Mouse (Mus musculus) ES-Bruce4 (cell line): ENCODE results near the gene Sprr2i. TPM values are rescaled to one million over a fixed set of nuclear protein-coding genes. Genes with fewer than 3 reads are reported as not detected.

Experiments used
- H3K27ac ChIP-seq: 2 replicates; pipeline ENCODE4 v1.5.1; 2012; ENCODE audit warnings: low read length, inconsistent platforms; ENCODE audit not compliant: insufficient read depth
- H3K27me3 ChIP-seq: 2 replicates; pipeline ENCODE4 v1.6.1; 2012; ENCODE audit warnings: mild to moderate bottlenecking, low read length, inconsistent platforms; ENCODE audit not compliant: control insufficient read depth, poor library complexity, insufficient read depth, severe bottlenecking
- H3K36me3 ChIP-seq: 2 replicates; pipeline ENCODE4 v1.6.1; 2012; ENCODE audit warnings: inconsistent platforms, mild to moderate bottlenecking, low read length, moderate library complexity; ENCODE audit not compliant: control insufficient read depth, poor library complexity, insufficient read depth, severe bottlenecking
- H3K4me1 ChIP-seq: one replicate; pipeline ENCODE4 v1.8.1; 2011; ENCODE audit warnings: low read length; ENCODE audit not compliant: control insufficient read depth, insufficient read depth
- H3K4me3 ChIP-seq: 2 replicates; pipeline ENCODE4 v1.5.1; 2011; ENCODE audit warnings: low read depth, mild to moderate bottlenecking, low read length
- H3K9ac ChIP-seq: 2 replicates; pipeline ENCODE4 v1.6.1; 2012; ENCODE audit warnings: low read depth, mild to moderate bottlenecking, inconsistent platforms; ENCODE audit not compliant: poor library complexity, severe bottlenecking
- H3K9me3 ChIP-seq: replicated peaks from 2 replicates; pipeline ENCODE4 v1.6.1; 2012; ENCODE audit warnings: mild to moderate bottlenecking, low read length, inconsistent platforms; ENCODE audit not compliant: control insufficient read depth, poor library complexity, insufficient read depth, severe bottlenecking
- CTCF ChIP-seq: IDR thresholded peaks from one replicate; pipeline ENCODE4 v1.8.1; 2011; ENCODE audit warnings: low read depth, low read length
- EP300 ChIP-seq: IDR thresholded peaks from 2 replicates; pipeline ENCODE4 v1.6.1; 2011; ENCODE audit warnings: low read depth, low read length; ENCODE audit not compliant: insufficient read depth
- POLR2A ChIP-seq: IDR thresholded peaks from one replicate; pipeline ENCODE4 v1.8.1; 2011; ENCODE audit warnings: low read length; ENCODE audit not compliant: insufficient read depth
- polyA plus RNA-seq: library from polyadenylated mRNA; stranded (reverse); fragments of >200 nt; gene quantifications from 2 replicates; pipeline ENCODE4 v1.2.4, GENCODE M21; 2011; ENCODE audit warnings: low read depth; ENCODE audit not compliant: missing spikeins, insufficient read depth, insufficient read length

The Sprr2i gene
- polyA plus RNA-seq, 1 experiment = not detected

DNA sequence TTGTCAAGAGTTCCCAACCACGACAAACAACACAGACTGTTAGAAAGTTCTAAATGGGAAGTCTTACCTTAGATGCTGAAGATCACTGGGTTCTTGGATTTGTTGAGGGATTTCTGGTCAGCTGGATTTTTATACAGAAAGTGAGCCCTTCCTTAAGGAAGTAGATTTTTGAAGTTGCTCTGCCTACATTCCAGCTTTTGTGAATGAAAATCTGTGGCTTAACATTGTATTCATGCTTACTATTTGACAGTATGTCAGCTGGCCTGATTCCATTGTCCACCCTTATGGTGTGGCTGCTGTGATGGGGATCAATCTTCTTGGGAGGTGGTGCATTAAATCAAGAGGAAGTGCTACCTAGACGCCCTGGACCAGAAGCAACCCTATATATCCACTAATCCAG, 50.8 kb downstream of the Sprr2i start, which contains the start of gene Sprr3:
Sprr3 (minus strand) TSS at position 101 of the 400 bp plus-strand sequence.
- no peaks in the 10 kb centered on the region for H3K36me3 ChIP-seq
- no peak within 1 kb of the TSS for H3K9ac ChIP-seq
- no peak within 1 kb of the TSS for H3K4me3 ChIP-seq
- no peaks in the 10 kb centered on the region for H3K4me1 ChIP-seq
- no peak for TF ChIP-seq POLR2A
- no peak for TF ChIP-seq CTCF
- TF ChIP-seq EP300 = no peak
- H3K9me3 ChIP-seq = no peaks in the 10 kb centered on the region
- no peaks in the 10 kb centered on the region for H3K27me3 ChIP-seq
- no peak within 1 kb of the TSS for H3K27ac ChIP-seq

Other genes with a start within 250 kb of the Sprr2i start
- 1.4 and 1.7 TPM in 2 replicates for gene Sprr2a1, start 192.2 kb upstream of the Sprr2i start, polyA plus RNA-seq
- 133 and 151 TPM in 2 replicates for gene Sprr2a2, start 192.1 kb upstream of the Sprr2i start, polyA plus RNA-seq
- 36.5 and 39.1 TPM in 2 replicates for gene Sprr2a3, start 122.6 kb upstream of the Sprr2i start, polyA plus RNA-seq
- not detected in 2 replicates for gene Sprr2b, start 91.4 kb upstream of the Sprr2i start, polyA plus RNA-seq
- gene Sprr2d, start 68.9 kb upstream of the Sprr2i start, polyA plus RNA-seq = not detected in 2 replicates
- gene Sprr2e, start 55.8 kb upstream of the Sprr2i start, polyA plus RNA-seq = not detected in 2 replicates
- gene Sprr2f, start 42.8 kb upstream of the Sprr2i start, polyA plus RNA-seq = not detected in 2 replicates
- not detected in 2 replicates for gene Sprr2h, start 22.3 kb upstream of the Sprr2i start, polyA plus RNA-seq
- not detected in 2 replicates for gene Sprr2j-ps, start 10.1 kb downstream of the Sprr2i start, polyA plus RNA-seq
- 41.5 and 42.0 TPM in 2 replicates for gene Gm9774, start 21.4 kb downstream of the Sprr2i start, polyA plus RNA-seq
- not detected in 2 replicates for gene Sprr2k, start 24.6 kb downstream of the Sprr2i start, polyA plus RNA-seq
- gene Sprr1b, start 30.8 kb downstream of the Sprr2i start, polyA plus RNA-seq = not detected in 2 replicates
- not detected in 2 replicates for gene Sprr3, start 50.7 kb downstream of the Sprr2i start, polyA plus RNA-seq
- gene Sprr1a, start 77.9 kb downstream of the Sprr2i start, polyA plus RNA-seq = 1.5 TPM in 1 of 2 replicates, not detected in the other
- not detected in 2 replicates for gene Sprr4, start 92.5 kb downstream of the Sprr2i start, polyA plus RNA-seq
- gene 2310046K23Rik, start 126.5 kb downstream of the Sprr2i start, polyA plus RNA-seq = not detected in 2 replicates
- gene Ivl, start 165.7 kb downstream of the Sprr2i start, polyA plus RNA-seq = not detected in 2 replicates
- not detected in 2 replicates for gene Smcp, start 181.0 kb downstream of the Sprr2i start, polyA plus RNA-seq
- gene 2210017I01Rik, start 199.5 kb downstream of the Sprr2i start, polyA plus RNA-seq = not detected in 2 replicates
- not detected in 2 replicates for gene Lce6a, start 213.7 kb downstream of the Sprr2i start, polyA plus RNA-seq
- not detected in 2 replicates for gene Lce1a1, start 240.3 kb downstream of the Sprr2i start, polyA plus RNA-seq
- gene Lce1b, start 248.9 kb downstream of the Sprr2i start, polyA plus RNA-seq = not detected in 2 replicates